Mouse (Mus musculus): ENCODE results near the gene Rexo5. TPM values are rescaled to one million over a fixed set of nuclear protein-coding genes. Genes with fewer than 3 reads are reported as not detected.

The Rexo5 gene
- 8.3 and 9.2 TPM in 2 replicates for polyA plus RNA-seq (2015; fragmentation: Nextera tagmentation; extraction: Ambion mirVana)

DNA sequence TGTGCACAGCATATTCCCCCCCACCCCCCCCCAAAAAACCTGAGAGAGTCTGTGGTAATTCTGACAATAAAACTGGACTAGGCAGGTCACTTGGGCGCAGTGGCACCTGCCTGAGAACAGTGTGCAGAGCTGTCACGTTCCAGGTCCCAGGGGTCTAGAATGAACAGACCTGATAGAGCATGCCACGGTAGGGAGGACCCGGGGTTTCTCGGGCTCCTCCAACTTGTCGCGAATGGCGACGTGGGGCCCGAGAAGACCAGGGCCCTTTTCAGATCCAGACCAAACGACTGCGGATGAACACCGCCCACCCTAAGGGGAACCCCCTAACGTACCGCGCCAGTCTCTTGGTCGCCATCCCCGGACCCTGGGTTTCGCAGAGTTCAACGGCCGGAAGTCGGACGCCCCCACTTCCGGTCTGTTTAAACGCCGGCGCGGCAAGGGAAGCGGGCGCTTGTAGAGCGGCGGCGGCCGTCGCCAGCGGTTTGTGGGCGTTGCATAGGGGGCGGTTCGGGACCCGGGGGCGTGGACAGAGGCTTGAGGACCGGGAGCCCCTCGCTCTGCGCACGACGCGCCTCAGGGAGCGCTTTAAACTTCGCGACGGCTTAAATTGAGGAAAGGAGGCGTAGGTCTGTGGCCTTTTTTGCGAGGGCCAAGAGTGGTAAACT, at the start of gene Rexo5, which contains the start of gene Eri2:
TSS of gene Rexo5 (plus strand) at position 421 of the 665 bp plus-strand sequence.
TSS of gene Eri2 (minus strand) at position 473 of the 665 bp plus-strand sequence.
- Histone ChIP-seq H3K4me2 (replicated peaks; ENCODE audit: low read depth, low read length) (peak within 1 kb of the TSS; percentile 91), H3K27ac (ENCODE audit: low read length) (peak within 1 kb of the TSS; percentile 68), H3K9ac (replicated peaks; ENCODE audit: low read depth) (peak within 1 kb of the TSS; percentile 53), H3K4me3 (ENCODE audit: low read depth, low read length) (peak within 1 kb of the TSS; percentile 73), H3K4me1 (ENCODE audit: insufficient read depth, low read depth, low read length) (no peaks in the 10 kb centered on the region), H3K36me3 (ENCODE audit: insufficient read depth, low read length) (no peaks in the 10 kb centered on the region), H3K27me3 (replicated peaks; ENCODE audit: insufficient read depth, low read length) (no peaks in the 10 kb centered on the region), H3K9me3 (ENCODE audit: low read length) (no peaks in the 10 kb centered on the region)
- no peak for TF ChIP-seq CTCF (IDR thresholded peaks at IDR 0.05)
- no peak for TF ChIP-seq EP300 (IDR thresholded peaks at IDR 0.05)
- 1% methylated on average over 53 of the region's 53 CpGs for WGBS
- peak; percentile 92 for DNase-seq (ENCODE audit: low spot score)
- ATAC-seq = peak; percentile 99

DNA sequence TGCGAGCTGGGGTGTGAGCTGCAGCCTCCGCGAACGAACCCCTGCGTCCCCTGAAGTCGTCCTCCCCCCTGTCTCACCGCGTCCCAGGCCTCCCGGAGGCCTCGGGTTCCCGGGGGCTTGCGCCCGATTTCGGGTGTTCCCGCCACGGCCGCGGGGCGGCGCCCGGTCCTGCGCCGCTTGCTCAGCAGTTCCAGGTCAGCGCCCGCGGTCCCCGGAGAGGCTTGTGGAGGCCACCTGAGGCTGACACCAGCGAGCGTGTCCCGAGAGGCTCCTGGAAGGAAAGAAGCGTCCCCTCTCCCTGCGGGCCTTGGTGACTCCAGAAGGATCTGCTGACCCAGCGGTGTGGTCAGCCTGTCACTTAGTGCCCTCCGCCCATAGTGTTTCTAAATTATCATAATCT, 49.5 kb upstream of the Rexo5 start:
- WGBS = 10% methylated on average over 34 of the region's 34 CpGs
- H3K4me3 ChIP-seq (ENCODE audit: low read depth, low read length) = no peak overlapping the region
- no peak for ATAC-seq

DNA sequence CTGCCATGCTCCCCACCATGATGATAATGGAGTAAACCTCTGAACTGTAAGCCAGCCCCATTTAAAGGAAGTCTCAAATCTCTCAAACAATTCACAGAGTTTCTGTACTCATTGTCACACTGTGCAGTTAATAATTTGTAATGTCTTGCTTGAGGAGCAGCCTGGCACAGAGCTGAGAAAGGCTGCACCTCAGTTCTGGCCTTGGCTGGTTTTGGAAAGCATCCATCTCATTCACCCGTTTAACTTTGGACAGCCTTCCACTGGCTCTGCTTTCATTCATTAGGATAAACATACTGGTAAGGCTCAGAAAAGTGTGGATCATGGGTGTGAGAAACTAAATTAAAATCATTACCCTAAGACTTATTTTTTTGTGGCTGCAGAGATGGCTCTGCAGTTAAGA, 47.9 kb upstream of the Rexo5 start:
- Histone ChIP-seq H3K36me3 (ENCODE audit: insufficient read depth, low read length) (no peaks in the 10 kb centered on the region), H3K4me3 (ENCODE audit: low read depth, low read length) (no peak overlapping the region), H3K4me1 (ENCODE audit: insufficient read depth, low read depth, low read length) (no peaks in the 10 kb centered on the region), H3K9me3 (ENCODE audit: low read length) (no peaks in the 10 kb centered on the region), H3K27ac (ENCODE audit: low read length) (no peak overlapping the region), H3K4me2 (replicated peaks; ENCODE audit: low read depth, low read length) (no peak overlapping the region), H3K9ac (replicated peaks; ENCODE audit: low read depth) (no peak overlapping the region), H3K27me3 (replicated peaks; ENCODE audit: insufficient read depth, low read length) (no peaks in the 10 kb centered on the region)
- WGBS = 65% methylated on average over 1 of the region's 1 CpGs
- ATAC-seq (no peak), DNase-seq (ENCODE audit: low spot score) (no peak)
- TF ChIP-seq EP300 (IDR thresholded peaks at IDR 0.05) = no peak

More for the DNA sequence above, 49.5 kb upstream of the Rexo5 start:
- no peak for TF ChIP-seq EP300 (IDR thresholded peaks at IDR 0.05)
- TF ChIP-seq CTCF (IDR thresholded peaks at IDR 0.05) = peak; percentile 52
- Histone ChIP-seq H3K27me3 (replicated peaks; ENCODE audit: insufficient read depth, low read length) (no peaks in the 10 kb centered on the region), H3K27ac (ENCODE audit: low read length) (no peak overlapping the region), H3K4me1 (ENCODE audit: insufficient read depth, low read depth, low read length) (no peaks in the 10 kb centered on the region), H3K36me3 (ENCODE audit: insufficient read depth, low read length) (no peaks in the 10 kb centered on the region), H3K4me2 (replicated peaks; ENCODE audit: low read depth, low read length) (peak overlapping the region; percentile 29; the same call in 1 of the 2 replicates), H3K9me3 (ENCODE audit: low read length) (no peaks in the 10 kb centered on the region), H3K9ac (replicated peaks; ENCODE audit: low read depth) (no peak overlapping the region)
- DNase-seq (ENCODE audit: low spot score) = no peak

DNA sequence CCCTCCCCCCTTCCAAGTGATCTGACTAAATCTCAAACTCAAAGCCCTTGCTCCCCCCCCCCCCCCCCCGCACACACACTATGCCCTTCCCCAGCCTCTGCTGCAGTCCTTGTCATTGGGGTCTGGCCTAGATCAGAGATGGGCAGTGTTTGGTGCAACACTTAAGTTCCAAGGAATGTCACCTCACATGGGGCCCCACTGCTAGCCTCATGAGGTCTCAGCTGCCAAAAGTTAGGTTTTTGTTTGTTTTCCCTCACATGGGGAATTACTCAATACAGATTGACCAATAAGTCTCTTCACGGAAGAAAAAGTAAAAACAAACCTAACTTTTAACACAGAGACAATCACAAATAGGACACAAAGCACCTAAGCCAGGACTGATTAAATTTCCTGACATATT, 45.0 kb upstream of the Rexo5 start:
- no peaks in the 10 kb centered on the region for H3K36me3 ChIP-seq (ENCODE audit: insufficient read depth, low read length)
- H3K27ac ChIP-seq (ENCODE audit: low read length) = no peak overlapping the region
- no peak for DNase-seq (ENCODE audit: low spot score)
- no peaks in the 10 kb centered on the region for H3K27me3 ChIP-seq (replicated peaks; ENCODE audit: insufficient read depth, low read length)
- no peak overlapping the region for H3K4me3 ChIP-seq (ENCODE audit: low read depth, low read length)
- TF ChIP-seq CTCF (IDR thresholded peaks at IDR 0.05) (no peak), EP300 (IDR thresholded peaks at IDR 0.05) (no peak)
- H3K9me3 ChIP-seq (ENCODE audit: low read length) = no peaks in the 10 kb centered on the region
- no peak overlapping the region for H3K9ac ChIP-seq (replicated peaks; ENCODE audit: low read depth)
- 44% methylated on average over 1 of the region's 2 CpGs for WGBS
- H3K4me1 ChIP-seq (ENCODE audit: insufficient read depth, low read depth, low read length) = no peaks in the 10 kb centered on the region
- H3K4me2 ChIP-seq (replicated peaks; ENCODE audit: low read depth, low read length) = no peak overlapping the region
- ATAC-seq = no peak

DNA sequence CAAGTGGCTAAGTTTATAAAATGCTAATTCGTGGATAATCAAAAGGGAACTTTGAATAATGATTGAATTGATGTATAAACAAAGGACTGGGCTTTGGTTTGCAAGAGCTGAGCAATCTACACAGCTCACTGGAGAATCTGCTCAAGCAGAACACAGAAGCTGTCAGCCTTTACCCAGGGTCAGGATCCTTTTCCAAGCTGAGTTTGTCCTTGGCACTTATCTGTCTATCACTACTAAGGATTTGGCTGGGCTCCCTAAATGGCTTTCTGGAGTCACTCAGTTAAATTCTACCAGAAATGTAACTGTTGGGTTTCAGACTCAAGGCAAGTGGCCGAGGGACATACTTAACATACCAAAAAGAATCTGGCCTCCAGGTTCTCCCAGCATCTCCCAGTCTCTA, 43.9 kb upstream of the Rexo5 start:
- Histone ChIP-seq H3K4me3 (ENCODE audit: low read depth, low read length) (no peak overlapping the region), H3K27me3 (replicated peaks; ENCODE audit: insufficient read depth, low read length) (no peaks in the 10 kb centered on the region), H3K4me1 (ENCODE audit: insufficient read depth, low read depth, low read length) (no peaks in the 10 kb centered on the region), H3K27ac (ENCODE audit: low read length) (no peak overlapping the region), H3K36me3 (ENCODE audit: insufficient read depth, low read length) (no peaks in the 10 kb centered on the region), H3K4me2 (replicated peaks; ENCODE audit: low read depth, low read length) (no peak overlapping the region), H3K9ac (replicated peaks; ENCODE audit: low read depth) (no peak overlapping the region), H3K9me3 (ENCODE audit: low read length) (no peaks in the 10 kb centered on the region)
- WGBS = 45% methylated on average over 2 of the region's 2 CpGs
- TF ChIP-seq EP300 (IDR thresholded peaks at IDR 0.05) (no peak), CTCF (IDR thresholded peaks at IDR 0.05) (no peak)
- ATAC-seq (no peak), DNase-seq (ENCODE audit: low spot score) (no peak)

DNA sequence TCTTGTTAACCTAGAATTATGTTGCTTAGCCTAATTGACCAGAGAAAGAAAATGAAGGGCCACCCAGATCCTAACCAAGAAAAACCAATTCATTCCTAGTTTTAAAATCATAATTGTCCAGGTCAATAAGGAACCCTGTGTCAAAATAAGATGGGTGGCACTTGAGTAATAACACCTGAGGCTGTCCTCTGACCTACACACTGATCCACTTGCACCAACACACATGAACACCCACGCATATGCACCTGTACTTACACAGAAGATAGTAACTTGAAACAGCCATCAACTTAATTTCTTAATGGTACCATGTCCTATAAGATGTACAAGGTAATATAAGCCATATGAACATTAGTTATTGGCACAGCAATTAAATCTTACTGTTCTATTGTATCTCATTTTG, 40.1 kb upstream of the Rexo5 start:
- WGBS = 84% methylated on average over 1 of the region's 1 CpGs
- no peak overlapping the region for H3K4me3 ChIP-seq (ENCODE audit: low read depth, low read length)
- no peak overlapping the region for H3K27ac ChIP-seq (ENCODE audit: low read length)
- H3K36me3 ChIP-seq (ENCODE audit: insufficient read depth, low read length) = no peaks in the 10 kb centered on the region
- H3K27me3 ChIP-seq (replicated peaks; ENCODE audit: insufficient read depth, low read length) = no peaks in the 10 kb centered on the region
- H3K4me1 ChIP-seq (ENCODE audit: insufficient read depth, low read depth, low read length) = no peaks in the 10 kb centered on the region
- no peak for TF ChIP-seq CTCF (IDR thresholded peaks at IDR 0.05)
- TF ChIP-seq EP300 (IDR thresholded peaks at IDR 0.05) = no peak
- ATAC-seq (no peak), DNase-seq (ENCODE audit: low spot score) (no peak)
- no peak overlapping the region for H3K9ac ChIP-seq (replicated peaks; ENCODE audit: low read depth)
- H3K4me2 ChIP-seq (replicated peaks; ENCODE audit: low read depth, low read length) = no peak overlapping the region
- no peaks in the 10 kb centered on the region for H3K9me3 ChIP-seq (ENCODE audit: low read length)

Measured in lung, postnatal 0 days (tissue).